Mouse (Mus musculus) thymus, adult 2 months (tissue): ENCODE measurements around the gene Nod2.

ENCODE experiments used
- CTCF ChIP-seq: fragments of 200-500 bp; IDR thresholded peaks from 2 replicates; pipeline ENCODE4 v1.5.1; 2012; ENCODE audit warnings: mild to moderate bottlenecking, control low read depth, low read length, moderate library complexity, borderline replicate concordance; ENCODE audit not compliant: control insufficient read depth, poor library complexity, insufficient read depth; ENCODE audit errors: extremely low read depth
- POLR2A ChIP-seq: fragments of 200-500 bp; IDR thresholded peaks from 2 replicates; pipeline ENCODE4 v1.6.1; 2012; ENCODE audit warnings: mild to moderate bottlenecking, low read length, control low read depth, moderate library complexity; ENCODE audit not compliant: control insufficient read depth, poor library complexity, insufficient read depth; ENCODE audit errors: extremely low read depth

- TF ChIP-seq POLR2A: no peak
- TF ChIP-seq CTCF: no peak
Observed at GRCm38 (mm10) chr8:88603446-88603989, 43.6 kb upstream of the Nod2 start.
